Mouse (Mus musculus): ENCODE data around the gene Zbtb43.

DNA sequence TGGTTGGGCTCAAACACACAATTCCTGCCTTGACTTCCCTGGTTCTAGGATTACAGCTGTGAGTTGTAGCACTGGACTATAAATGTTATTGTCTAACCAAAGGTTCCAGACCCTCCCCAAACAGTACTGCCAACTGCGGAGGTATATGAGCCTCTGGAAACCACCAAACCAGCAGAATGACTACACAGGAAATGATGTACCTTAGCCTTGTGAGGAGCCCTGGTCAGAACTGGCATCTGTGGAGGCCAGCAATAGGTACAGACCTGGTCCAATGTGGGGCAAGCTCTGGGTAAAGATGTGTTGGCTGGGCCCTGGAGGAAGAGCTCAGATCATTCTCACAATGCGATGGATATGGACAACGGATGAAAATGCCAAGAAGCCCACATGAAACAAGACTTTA, 23.7 kb upstream of the Zbtb43 start:
- no peak for TF ChIP-seq POLR2A (IDR thresholded peaks at IDR 0.05; ENCODE audit: low read depth, low read length)
- no peak for TF ChIP-seq CTCF (IDR thresholded peaks at IDR 0.05; ENCODE audit: borderline replicate concordance, insufficient read depth, low read length)
